Mouse (Mus musculus): ENCODE results near the gene Spi1. TPM values are rescaled to one million over a fixed set of nuclear protein-coding genes. Genes with fewer than 3 reads are reported as not detected.

Spi1 gene
- polyA plus RNA-seq, 1 experiment from 2014 or later = 12.3 TPM

DNA sequence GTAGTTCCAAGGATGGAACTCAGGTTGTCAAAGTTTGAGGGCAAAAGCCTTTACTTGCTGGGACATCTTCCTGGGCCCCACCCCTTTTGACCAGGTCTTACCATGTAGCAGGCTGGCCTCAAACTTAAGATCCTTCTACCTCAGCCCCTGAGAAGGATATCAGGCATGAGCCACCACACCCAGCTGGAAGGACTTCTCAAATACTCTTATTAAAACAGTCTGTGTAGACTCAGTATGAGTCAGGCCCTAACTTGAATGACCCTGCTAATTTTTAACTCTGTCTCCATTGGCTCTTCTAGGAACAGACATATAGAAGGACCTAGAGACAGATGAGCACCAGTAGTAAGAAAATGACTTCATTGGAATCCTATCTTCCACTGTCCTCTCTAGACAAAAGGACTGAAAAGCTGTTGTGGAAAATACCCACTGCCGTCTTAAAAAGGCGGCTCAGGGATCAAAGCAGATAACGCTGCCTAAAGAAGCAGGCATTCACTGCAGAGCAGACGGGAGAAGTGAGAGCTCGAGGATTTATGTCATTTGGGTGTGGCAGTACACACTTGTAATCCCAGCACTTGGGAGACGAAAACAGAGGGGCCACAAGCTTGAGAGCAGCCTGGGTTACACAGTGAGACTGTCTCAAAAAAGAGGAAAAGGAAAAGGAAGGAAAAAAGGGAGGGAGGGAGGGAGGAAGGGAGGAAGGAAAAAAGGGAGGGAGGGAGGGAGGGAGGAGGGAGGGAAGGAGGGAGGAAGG is 75.0 kb downstream of the Spi1 start:
- H3K36me3 ChIP-seq = peaks cover 76% of the 10 kb centered on the region
- H3K4me1 ChIP-seq = no peaks in the 10 kb centered on the region
- no peak overlapping the region for H3K4me3 ChIP-seq (replicated peaks)
- 44% methylated on average over 6 of the region's 6 CpGs for whole genome bisulfite sequencing
- no peak for ATAC-seq (ENCODE audit: insufficient number of reproducible peaks, low FRiP score, low TSS enrichment, low read depth)
- H3K4me2 ChIP-seq (replicated peaks) = no peak overlapping the region
- H3K27ac ChIP-seq (replicated peaks) = no peak overlapping the region
- H3K9ac ChIP-seq = no peak overlapping the region
- H3K9me3 ChIP-seq (replicated peaks) = no peaks in the 10 kb centered on the region
- no peaks in the 10 kb centered on the region for H3K27me3 ChIP-seq

DNA sequence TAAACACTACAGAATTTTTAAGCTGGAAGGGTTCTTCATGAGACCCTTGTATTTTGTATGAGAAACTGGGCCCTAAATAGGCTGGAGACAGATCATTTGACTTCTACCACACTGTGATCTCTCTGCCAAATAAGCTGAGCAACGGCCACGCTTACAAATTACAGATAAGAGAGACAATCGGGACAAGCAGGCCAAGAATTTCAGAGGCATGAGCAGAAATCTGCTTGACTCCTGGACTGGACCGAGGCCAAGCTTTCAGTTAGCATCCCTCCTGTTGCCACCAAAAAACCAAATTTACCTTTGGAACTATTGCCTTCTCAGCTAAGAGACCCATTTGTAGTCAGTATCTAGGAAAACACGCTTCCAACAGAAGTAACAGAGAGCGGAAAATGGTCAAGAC is 78.4 kb downstream of the Spi1 start:
- 83% methylated on average over 6 of the region's 6 CpGs for WGBS
- Histone ChIP-seq H3K9ac (no peak overlapping the region), H3K36me3 (peaks cover 70% of the 10 kb centered on the region), H3K4me1 (no peaks in the 10 kb centered on the region), H3K4me2 (replicated peaks) (no peak overlapping the region), H3K27ac (replicated peaks) (no peak overlapping the region), H3K9me3 (replicated peaks) (no peaks in the 10 kb centered on the region), H3K4me3 (replicated peaks) (no peak overlapping the region), H3K27me3 (no peaks in the 10 kb centered on the region)
- ATAC-seq (ENCODE audit: insufficient number of reproducible peaks, low FRiP score, low TSS enrichment, low read depth) = no peak

DNA sequence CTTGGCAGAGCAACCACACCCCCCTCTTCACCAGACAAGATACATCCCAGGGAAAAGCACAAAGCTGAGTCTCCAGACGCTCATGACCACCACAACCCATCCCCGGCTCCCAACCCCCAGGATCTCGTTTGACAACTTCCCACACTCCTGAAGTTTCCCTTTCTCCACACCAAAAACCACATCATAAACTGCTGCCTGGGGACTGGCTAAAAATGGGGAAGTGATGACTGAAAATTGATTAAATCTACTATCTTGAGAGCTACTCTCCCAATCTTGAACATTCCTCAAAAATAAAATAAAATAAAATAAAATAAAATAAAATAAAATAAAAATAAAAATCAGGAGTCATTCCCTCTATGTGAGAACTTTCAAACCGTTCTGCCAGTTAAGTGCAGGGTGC is 80.8 kb downstream of the Spi1 start:
- no peak overlapping the region for H3K27ac ChIP-seq (replicated peaks)
- no peaks in the 10 kb centered on the region for H3K27me3 ChIP-seq
- H3K36me3 ChIP-seq = peaks cover 67% of the 10 kb centered on the region
- no peak overlapping the region for H3K4me3 ChIP-seq (replicated peaks)
- no peaks in the 10 kb centered on the region for H3K4me1 ChIP-seq
- H3K9ac ChIP-seq = no peak overlapping the region
- H3K9me3 ChIP-seq (replicated peaks) = no peaks in the 10 kb centered on the region
- no peak for ATAC-seq (ENCODE audit: insufficient number of reproducible peaks, low FRiP score, low TSS enrichment, low read depth)
- H3K4me2 ChIP-seq (replicated peaks) = no peak overlapping the region
- 73% methylated on average over 4 of the region's 4 CpGs for WGBS

GRCm38 (mm10) chr2:91163532-91163931 is 81.3 kb downstream of the Spi1 start:
- Histone ChIP-seq H3K9ac (no peak overlapping the region), H3K36me3 (peaks cover 63% of the 10 kb centered on the region), H3K27me3 (no peaks in the 10 kb centered on the region), H3K27ac (replicated peaks) (no peak overlapping the region), H3K4me2 (replicated peaks) (no peak overlapping the region), H3K4me1 (no peaks in the 10 kb centered on the region), H3K9me3 (replicated peaks) (no peaks in the 10 kb centered on the region), H3K4me3 (replicated peaks) (no peak overlapping the region)
- 81% methylated on average over 5 of the region's 5 CpGs for WGBS
- no peak for ATAC-seq (ENCODE audit: insufficient number of reproducible peaks, low FRiP score, low TSS enrichment, low read depth)

DNA sequence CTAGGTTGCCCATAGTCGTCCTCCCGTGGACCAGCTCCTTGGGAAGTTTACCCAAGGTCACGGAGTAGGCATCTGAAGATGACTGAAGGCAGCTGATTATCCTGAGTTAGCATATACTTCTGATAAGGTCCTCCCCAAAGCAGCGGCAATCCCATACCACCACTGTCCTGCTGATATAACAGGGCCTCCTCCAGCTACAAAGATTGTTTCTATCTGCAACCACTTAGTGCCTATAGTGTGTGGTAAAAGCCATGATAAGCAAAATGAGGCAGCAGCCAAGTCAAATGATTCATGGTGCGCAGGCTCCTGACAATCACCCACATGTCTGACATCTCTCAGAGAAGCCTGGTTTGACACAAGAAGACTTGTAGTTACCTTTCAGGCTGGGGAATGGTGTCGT is 82.8 kb downstream of the Spi1 start:
- H3K4me2 ChIP-seq (replicated peaks) = no peak overlapping the region
- H3K27me3 ChIP-seq = no peaks in the 10 kb centered on the region
- no peak overlapping the region for H3K27ac ChIP-seq (replicated peaks)
- WGBS = 90% methylated on average over 6 of the region's 6 CpGs
- no peaks in the 10 kb centered on the region for H3K9me3 ChIP-seq (replicated peaks)
- peaks cover 59% of the 10 kb centered on the region for H3K36me3 ChIP-seq
- H3K4me1 ChIP-seq = no peaks in the 10 kb centered on the region
- no peak overlapping the region for H3K9ac ChIP-seq
- no peak overlapping the region for H3K4me3 ChIP-seq (replicated peaks)
- ATAC-seq (ENCODE audit: insufficient number of reproducible peaks, low FRiP score, low TSS enrichment, low read depth) = no peak

Other genes starting within 250 kb of the Spi1 start
- 175 and 188 TPM in 2 replicates for gene Mtch2, start 235.2 kb upstream of the Spi1 start, polyA plus RNA-seq (2015; fragmentation: Nextera tagmentation; extraction: Ambion mirVana)
- gene C1qtnf4, start 196.5 kb upstream of the Spi1 start, polyA plus RNA-seq (2015; fragmentation: Nextera tagmentation; extraction: Ambion mirVana) = 20.5 and 20.8 TPM in 2 replicates
- 37.4 and 37.6 TPM in 2 replicates for gene Kbtbd4, start 177.7 kb upstream of the Spi1 start, polyA plus RNA-seq (2015; fragmentation: Nextera tagmentation; extraction: Ambion mirVana)
- 194 and 204 TPM in 2 replicates for gene Ndufs3, start 177.6 kb upstream of the Spi1 start, polyA plus RNA-seq (2015; fragmentation: Nextera tagmentation; extraction: Ambion mirVana)
- 66.4 and 66.7 TPM in 2 replicates for gene Celf1, start 142.0 kb upstream of the Spi1 start, polyA plus RNA-seq (2015; fragmentation: Nextera tagmentation; extraction: Ambion mirVana)
- 24.0 and 34.6 TPM in 2 replicates for gene Rapsn, start 46.8 kb upstream of the Spi1 start, polyA plus RNA-seq (2015; fragmentation: Nextera tagmentation; extraction: Ambion mirVana)
- gene Psmc3, start 28.4 kb upstream of the Spi1 start, polyA plus RNA-seq (2015; fragmentation: Nextera tagmentation; extraction: Ambion mirVana) = 282 and 288 TPM in 2 replicates
- 75.8 and 80.0 TPM in 2 replicates for gene Slc39a13, start 12.0 kb upstream of the Spi1 start, polyA plus RNA-seq (2015; fragmentation: Nextera tagmentation; extraction: Ambion mirVana)
- 0.32 and 0.40 TPM in 2 replicates for gene Mybpc3, start 35.8 kb downstream of the Spi1 start, polyA plus RNA-seq (2015; fragmentation: Nextera tagmentation; extraction: Ambion mirVana)
- 13.5 and 14.8 TPM in 2 replicates for gene Madd, start 101.4 kb downstream of the Spi1 start, polyA plus RNA-seq (2015; fragmentation: Nextera tagmentation; extraction: Ambion mirVana)
- 1.8 and 1.9 TPM in 2 replicates for gene Nr1h3, start 120.4 kb downstream of the Spi1 start, polyA plus RNA-seq (2015; fragmentation: Nextera tagmentation; extraction: Ambion mirVana)
- gene Acp2, start 120.5 kb downstream of the Spi1 start, polyA plus RNA-seq (2015; fragmentation: Nextera tagmentation; extraction: Ambion mirVana) = 24.2 and 28.3 TPM in 2 replicates
- gene Ddb2, start 154.6 kb downstream of the Spi1 start, polyA plus RNA-seq (2015; fragmentation: Nextera tagmentation; extraction: Ambion mirVana) = 18.7 and 19.9 TPM in 2 replicates
- 55.1 and 62.8 TPM in 2 replicates for gene Pacsin3, start 173.6 kb downstream of the Spi1 start, polyA plus RNA-seq (2015; fragmentation: Nextera tagmentation; extraction: Ambion mirVana)
- 83.0 and 83.4 TPM in 2 replicates for gene Arfgap2, start 182.6 kb downstream of the Spi1 start, polyA plus RNA-seq (2015; fragmentation: Nextera tagmentation; extraction: Ambion mirVana)

Data from embryonic facial prominence, embryonic 15.5 days (tissue).